Mouse (Mus musculus) skeletal muscle tissue, adult 2 months (tissue): ENCODE measurements around the gene Smarcd3.

Source experiments
- DNase-seq: peaks from one replicate; pipeline ENCODE4 v3.0.0-alpha.2; 2012; ENCODE audit warnings: low read depth, low spot score

The Smarcd3 gene

DNA sequence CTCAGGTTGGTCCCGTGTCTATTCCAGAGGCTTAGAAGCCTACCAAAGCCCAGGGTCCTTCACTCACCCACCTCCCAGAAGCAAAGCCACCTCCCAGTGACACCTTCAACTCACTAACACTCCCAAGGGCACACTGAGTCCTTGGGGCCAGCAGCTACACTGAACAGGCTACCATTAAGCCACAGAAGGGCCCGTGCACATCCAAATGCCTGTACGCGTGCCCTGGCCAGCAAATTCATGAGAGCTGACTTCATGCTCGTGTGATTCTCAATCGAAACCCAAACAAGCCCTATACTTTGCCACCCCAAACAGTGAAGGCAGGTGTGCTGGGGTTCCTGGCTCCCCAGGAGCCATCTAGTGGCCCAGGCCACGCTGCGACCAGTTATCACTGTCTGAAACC lies 3.6 kb downstream of the Smarcd3 start:
- no peak for DNase-seq

DNA sequence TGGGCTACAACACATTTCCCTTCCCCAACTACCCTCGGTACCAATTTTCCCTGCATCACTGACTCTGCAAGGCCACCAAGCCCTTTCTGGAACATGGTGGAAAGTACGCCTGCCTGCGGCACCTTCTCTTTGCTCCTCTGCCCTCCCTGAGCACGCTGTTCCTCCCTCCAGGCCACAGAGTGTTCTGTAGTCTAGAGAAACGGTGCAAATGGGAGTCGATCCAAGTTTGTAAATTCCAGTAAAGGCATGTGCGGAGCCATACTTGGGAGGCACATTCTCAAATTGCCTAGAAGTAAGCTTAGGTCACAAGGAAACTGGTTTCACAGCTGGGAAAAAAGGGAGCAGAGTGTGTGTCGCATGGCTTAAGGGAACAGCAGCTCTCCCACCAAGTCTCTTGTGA lies 4.1 kb downstream of the Smarcd3 start:
- DNase-seq = no peak

- DNase-seq = no peak
Observed at GRCm38 (mm10) chr5:24618921-24619320, 5.3 kb downstream of the Smarcd3 start.

- no peak for DNase-seq
Observed at GRCm38 (mm10) chr5:24615097-24615496, 9.1 kb downstream of the Smarcd3 start.

GRCm38 (mm10) chr5:24612302-24612649 lies 11.9 kb downstream of the Smarcd3 start:
- DNase-seq = no peak

DNA sequence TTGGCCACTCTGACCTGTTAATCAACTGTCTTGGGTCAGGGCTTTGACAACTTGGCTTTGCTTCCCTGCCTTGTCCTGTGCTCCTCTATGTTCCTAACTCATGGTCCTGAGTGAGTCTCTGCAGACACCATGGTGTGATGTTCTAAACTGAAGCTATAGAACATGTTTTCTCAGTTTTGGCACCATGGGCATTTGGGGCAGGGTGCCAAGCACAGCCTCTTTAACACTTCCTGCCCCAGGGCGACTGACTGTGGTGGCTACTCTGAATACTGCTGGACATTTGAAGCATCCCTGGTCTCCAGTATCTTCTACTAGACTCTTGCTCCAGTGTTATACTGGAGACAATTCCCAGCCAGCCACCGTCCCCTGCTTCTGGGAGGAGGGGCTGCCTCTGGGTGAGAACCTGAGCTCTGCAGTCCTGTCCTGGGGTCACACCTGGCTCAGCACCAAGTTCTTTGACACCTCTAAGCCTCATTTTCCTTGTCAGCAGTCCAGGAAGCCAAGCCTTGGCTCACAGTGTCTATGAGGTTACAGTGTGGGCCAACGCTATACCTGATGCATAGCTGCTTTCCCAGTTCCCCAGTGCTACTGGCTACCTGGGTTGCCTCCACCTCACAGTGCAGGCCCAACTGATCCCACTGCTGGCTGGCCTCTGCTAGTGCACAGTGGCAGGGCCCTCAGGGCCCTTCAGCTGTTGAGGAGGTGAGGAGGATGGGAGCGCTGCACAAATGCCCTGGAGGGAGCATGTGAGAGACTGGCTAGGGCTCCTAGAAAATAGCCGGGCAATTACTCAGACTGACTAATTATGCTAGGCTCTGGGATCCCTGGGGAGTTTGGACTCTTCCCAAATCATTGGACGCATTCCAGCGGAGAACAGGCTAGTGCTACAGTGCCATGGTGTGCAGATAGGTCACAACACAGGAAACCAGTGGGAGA lies 12.6 kb downstream of the Smarcd3 start:
- no peak for DNase-seq

DNA sequence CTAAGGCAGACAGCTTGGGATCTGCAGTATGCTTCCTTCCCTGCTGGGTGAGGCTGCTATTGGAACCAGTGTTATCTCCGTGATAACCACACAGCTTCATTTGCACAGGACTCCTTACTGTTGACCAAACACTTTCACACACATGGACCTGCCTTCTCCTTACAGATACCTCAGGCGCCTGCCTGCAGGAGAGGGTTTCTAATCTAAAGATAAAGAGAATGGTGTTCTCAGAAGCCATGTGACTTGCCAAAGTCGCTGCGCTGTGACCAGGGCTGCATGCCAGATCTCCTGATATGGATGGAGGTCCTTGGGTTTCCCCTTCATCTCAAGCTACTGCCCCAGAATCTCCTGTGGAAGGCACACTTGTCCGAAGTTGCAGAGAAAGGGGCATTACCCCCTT lies 14.8 kb downstream of the Smarcd3 start:
- no peak for DNase-seq

GRCm38 (mm10) chr5:24605980-24606665 lies 18.1 kb downstream of the Smarcd3 start:
- no peak for DNase-seq

DNA sequence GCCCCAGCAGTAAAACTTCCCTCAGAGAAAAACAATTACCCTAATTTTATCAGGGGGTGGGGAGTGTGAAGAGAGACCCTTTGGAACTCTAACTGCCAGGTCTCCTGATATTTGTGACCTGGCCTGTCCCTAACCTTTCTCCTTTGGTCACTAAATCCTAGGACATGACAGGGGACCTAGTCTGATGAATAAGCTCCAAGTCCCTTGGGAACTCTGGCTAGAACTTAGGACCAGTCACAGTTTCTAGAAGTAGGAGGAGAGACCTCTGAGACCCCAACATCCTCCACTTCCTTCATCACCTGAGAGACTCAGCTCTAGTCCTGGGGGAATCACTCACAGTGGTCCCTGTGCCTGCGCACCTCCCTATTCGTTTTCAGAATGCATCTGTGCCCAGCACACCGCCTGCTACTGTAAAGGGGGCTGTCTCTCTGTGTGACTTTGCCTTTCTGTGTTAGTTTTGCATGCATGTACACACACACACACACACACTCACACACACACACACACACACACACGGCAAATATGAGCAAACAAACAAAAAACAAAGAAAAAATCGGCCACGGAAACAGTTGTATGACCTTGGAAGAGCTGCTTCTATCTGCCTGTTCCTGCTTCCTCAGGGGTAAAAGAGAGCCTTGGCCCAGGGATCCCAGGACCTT lies 18.8 kb downstream of the Smarcd3 start:
- DNase-seq = no peak

GRCm38 (mm10) chr5:24604656-24605100 lies 19.5 kb downstream of the Smarcd3 start:
- DNase-seq = peak; percentile 91

GRCm38 (mm10) chr5:24604080-24604655 lies 20.0 kb downstream of the Smarcd3 start:
- DNase-seq = no peak

- no peak for DNase-seq
Observed at GRCm38 (mm10) chr5:24603431-24604010, 20.7 kb downstream of the Smarcd3 start.

DNA sequence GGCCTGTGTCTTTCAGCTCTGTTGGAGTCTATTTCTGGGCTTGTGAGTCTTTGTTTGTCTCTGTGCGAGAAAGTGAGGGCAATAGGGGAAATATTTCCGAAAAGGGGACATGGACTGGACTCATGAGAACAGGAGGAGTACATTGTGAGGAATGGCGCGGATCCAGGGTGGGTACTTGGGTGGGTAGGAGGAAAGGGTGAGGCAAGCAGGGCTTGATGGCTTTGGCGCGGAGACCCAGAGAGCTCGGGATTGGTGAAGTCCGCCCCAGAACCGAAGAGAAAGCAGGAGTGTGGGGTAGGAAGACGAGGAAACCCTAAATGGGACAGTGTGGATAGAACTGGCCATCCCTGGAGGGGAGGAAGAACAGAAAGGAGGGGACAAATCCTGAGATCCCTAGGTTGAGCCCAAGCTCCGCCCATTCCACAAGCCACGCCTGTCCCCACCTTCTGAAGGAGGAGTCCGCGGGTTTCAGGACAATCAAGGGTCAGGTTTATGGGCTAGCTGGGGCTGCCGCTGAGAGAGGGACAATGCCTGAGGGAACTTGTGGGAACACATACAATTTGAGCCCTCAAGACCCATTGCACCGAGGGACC lies 21.4 kb downstream of the Smarcd3 start:
- DNase-seq = peak; percentile 91

- DNase-seq = peak; percentile 81
Observed at GRCm38 (mm10) chr5:24601911-24602750, 22.1 kb downstream of the Smarcd3 start.

DNA sequence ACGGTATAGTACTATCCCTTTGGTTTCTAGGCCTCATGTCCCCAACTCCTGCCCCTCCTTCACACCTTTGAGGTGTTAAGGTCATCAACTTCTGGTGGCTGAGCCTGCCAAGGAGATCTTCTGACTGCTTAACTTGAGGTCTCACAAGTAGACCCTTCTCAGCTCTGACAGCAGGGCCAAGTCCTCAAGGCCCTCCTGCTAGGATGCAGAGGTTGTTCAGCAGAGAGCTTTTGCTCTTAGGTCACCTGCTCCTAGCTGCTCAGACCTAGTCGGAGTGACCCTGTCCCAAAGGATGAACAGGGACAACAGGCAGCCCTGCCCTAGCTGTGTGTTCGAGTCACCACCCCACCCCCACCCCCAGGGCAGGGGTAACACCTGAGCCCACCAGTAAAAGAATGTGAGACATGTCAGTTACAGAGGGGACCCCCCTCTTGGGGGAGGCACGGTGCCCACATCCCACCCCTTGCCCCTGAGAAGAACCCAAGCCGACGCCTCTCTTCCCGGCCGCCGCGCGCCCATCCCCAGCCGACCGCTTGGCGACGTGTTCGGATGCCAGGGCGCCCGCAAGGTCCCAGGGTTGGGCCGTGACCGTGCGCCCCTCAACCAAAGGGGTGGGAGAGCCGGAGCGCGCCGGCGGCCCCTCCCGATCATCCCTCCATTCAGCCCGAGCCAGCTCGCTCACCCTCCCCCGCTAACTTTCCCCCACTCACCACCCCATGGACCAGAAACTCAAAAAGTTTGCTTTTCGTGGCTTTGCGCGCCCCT lies 23.0 kb downstream of the Smarcd3 start:
- DNase-seq = no peak

- peak; percentile 95 for DNase-seq
Observed at GRCm38 (mm10) chr5:24600236-24600635, 24.0 kb downstream of the Smarcd3 start.

GRCm38 (mm10) chr5:24599137-24599536 lies 25.1 kb downstream of the Smarcd3 start:
- no peak for DNase-seq

DNA sequence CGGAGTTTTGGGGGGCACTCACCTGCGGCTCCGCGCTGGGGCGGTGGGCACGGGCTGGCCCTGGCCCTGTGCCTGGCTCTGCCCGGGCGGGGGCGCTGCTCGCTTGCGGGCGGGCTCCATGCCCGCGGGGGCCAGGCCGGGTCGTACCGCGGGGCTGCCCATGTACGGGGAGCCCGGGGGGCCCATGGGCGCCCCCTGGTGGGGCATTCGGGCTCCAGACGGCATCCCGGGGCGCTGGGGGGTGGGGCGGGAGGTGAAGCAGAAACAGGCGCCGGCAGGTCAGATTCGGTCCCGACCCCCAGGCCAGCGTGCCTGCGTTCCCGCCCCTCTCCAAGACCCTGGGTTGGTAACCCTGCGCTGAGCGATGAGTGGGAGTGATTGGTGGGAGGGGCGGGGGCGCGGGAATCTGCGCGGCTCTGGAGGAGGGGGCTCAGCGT lies 25.6 kb downstream of the Smarcd3 start:
- DNase-seq = no peak

- no peak for DNase-seq
Observed at GRCm38 (mm10) chr5:24597901-24598569, 26.2 kb downstream of the Smarcd3 start.
